ENCODE assay signal across 20 mouse cellular contexts in genomic region chr14:49028991-49029390, GRCm38 (mm10). TPM values are rescaled to one million over a fixed set of nuclear protein-coding genes. Genes with fewer than 3 reads are reported as not detected.
DNase-seq lines count a peak whose midpoint lies in the region; TF ChIP-seq lines count a peak whose summit lies in the region.
"Had no signal": no experiment of that assay in that cellular context is flagged by ENCODE, and none has a peak within 500 bp of the region (broad histone marks: within the 10 kb centered on the region; RNA-seq: fewer than 3 reads in every experiment).

No protein-coding gene starts in this region.

- TF ChIP-seq RAD21 in CH12.LX (IDR thresholded peaks at IDR 0.05; ENCODE audit: low read depth, low read length) (no peak), MEL (IDR thresholded peaks at IDR 0.05; ENCODE audit: low read depth, low read length) (no peak)

- TF ChIP-seq POLR2A in CH12.LX (IDR thresholded peaks at IDR 0.05; ENCODE audit: low read depth, low read length) = no peak
- TF ChIP-seq POLR2A in MEL (IDR thresholded peaks at IDR 0.05; ENCODE audit: control insufficient read depth in 1 of 2, insufficient read depth in 1 of 2, low read depth in 1 of 2, low read length in 2 of 2, poor library complexity in 1 of 2) = no peak

- no peak overlapping the region for H3K4me3 ChIP-seq in CH12.LX (replicated peaks in 1 of 3; ENCODE audit: low read depth in 2 of 3, low read length in 2 of 3, poor library complexity in 1 of 3)
- H3K4me3 ChIP-seq in MEL (ENCODE audit: control insufficient read depth in 1 of 2, insufficient read depth in 1 of 2, low read depth in 2 of 2, low read length in 2 of 2) = no peak overlapping the region
- H3K4me3 ChIP-seq: embryonic facial prominence, embryonic 13.5 days; embryonic facial prominence, embryonic 15.5 days; erythroblast, embryonic 14.5 days; forebrain, embryonic 10.5 days; forebrain, embryonic 12.5 days had no signal

- TF ChIP-seq CTCF in CH12.LX (conservative IDR thresholded peaks at IDR 0.05 in 1 of 2, IDR thresholded peaks at IDR 0.05 in 1 of 2; ENCODE audit: low read depth in 2 of 2, low read length in 2 of 2) = no peak
- TF ChIP-seq CTCF in MEL (IDR thresholded peaks at IDR 0.05 in 2 of 3, conservative IDR thresholded peaks at IDR 0.05 in 1 of 3; ENCODE audit: control insufficient read depth in 1 of 3, insufficient read depth in 1 of 3, low read depth in 2 of 3, low read length in 3 of 3, poor library complexity in 1 of 3, severe bottlenecking in 1 of 3) = no peak

- TF ChIP-seq EP300 in CH12.LX (IDR thresholded peaks at IDR 0.05; ENCODE audit: low read length) (no peak), MEL (IDR thresholded peaks at IDR 0.05; ENCODE audit: low read depth in 1 of 2, low read length in 2 of 2) (no peak)

- no peak overlapping the region for H3K9ac ChIP-seq in CH12.LX (ENCODE audit: insufficient read depth, low read depth)
- no peak overlapping the region for H3K9ac ChIP-seq in MEL (ENCODE audit: control insufficient read depth, low read depth, low read length, poor library complexity, severe bottlenecking)
- H3K9ac ChIP-seq: embryonic facial prominence, embryonic 13.5 days; embryonic facial prominence, embryonic 15.5 days; forebrain, embryonic 12.5 days had no signal

- H3K36me3 ChIP-seq in CH12.LX (replicated peaks in 1 of 2; ENCODE audit: control insufficient read depth in 1 of 2, insufficient read depth in 1 of 2, low read length in 1 of 2) = peaks cover 8 to 28% of the 10 kb centered on the region in 2 experiments
- H3K36me3 ChIP-seq in MEL (ENCODE audit: control insufficient read depth in 1 of 2, insufficient read depth in 2 of 2, low read length in 2 of 2) = peaks cover 2 to 19% of the 10 kb centered on the region in 2 experiments; a peak in 3 of 4 replicates

- H3K27me3 ChIP-seq in CH12.LX (replicated peaks) = no peaks in the 10 kb centered on the region
- H3K27me3 ChIP-seq in MEL (ENCODE audit: control insufficient read depth in 1 of 2, insufficient read depth in 2 of 2, low read length in 2 of 2) = no peaks in the 10 kb centered on the region
- H3K27me3 ChIP-seq: embryonic facial prominence, embryonic 13.5 days; embryonic facial prominence, embryonic 15.5 days; forebrain, embryonic 12.5 days; Patski had no signal

- no peaks in the 10 kb centered on the region for H3K9me3 ChIP-seq in CH12.LX (replicated peaks; ENCODE audit: low read length)
- no peaks in the 10 kb centered on the region for H3K9me3 ChIP-seq in MEL (replicated peaks; ENCODE audit: insufficient read depth, low read length)
- H3K9me3 ChIP-seq: embryonic facial prominence, embryonic 13.5 days; embryonic facial prominence, embryonic 15.5 days; forebrain, embryonic 12.5 days had no signal

- DNase-seq in embryo, embryonic 10.5 days (ENCODE audit: low spot score) = peak; percentile 4
- no peak for DNase-seq in embryo, embryonic 11 days
- DNase-seq in CH12.LX (ENCODE audit: extremely low read depth) (no peak), MEL (ENCODE audit: low read depth, low spot score) (no peak)
- DNase-seq in adrenal gland, postnatal 36 days = no peak
- DNase-seq: adrenal gland, adult 8-10 months; adrenal gland, postnatal 14 days; B cell, adult 2 months; cerebellum, adult 11 months; cerebellum, adult 18-20 months; cerebellum, adult 8-10 months; cerebellum, adult 9-11 months; cerebellum, postnatal 14 days; cerebellum, postnatal 36 days had no signal

- H3K27ac ChIP-seq in CH12.LX (ENCODE audit: insufficient read depth, low read depth) (no peak overlapping the region), MEL (ENCODE audit: control insufficient read depth, low read depth, low read length) (no peak overlapping the region)
- H3K27ac ChIP-seq: embryonic facial prominence, embryonic 13.5 days; embryonic facial prominence, embryonic 15.5 days; forebrain, embryonic 10.5 days; forebrain, embryonic 12.5 days had no signal

- dilution Hi-C loops in CH12.LX (cut with MboI; ENCODE audit: extremely low pct_ligation_motif_present, extremely low pct_unique_long_range_greater_than_20kb, low sequenced_read_pairs) = no loop called here

- no peak overlapping the region for H3K4me2 ChIP-seq in CH12.LX (ENCODE audit: insufficient read depth, low read depth, poor library complexity, severe bottlenecking)
- H3K4me2 ChIP-seq: embryonic facial prominence, embryonic 13.5 days; embryonic facial prominence, embryonic 15.5 days; forebrain, embryonic 12.5 days had no signal

- H3K79me2 ChIP-seq in CH12.LX (replicated peaks; ENCODE audit: control insufficient read depth, extremely low read depth, insufficient read depth, poor library complexity, severe bottlenecking) = no peaks in the 10 kb centered on the region
- no peaks in the 10 kb centered on the region; the same call in 1 of the 2 replicates for H3K79me2 ChIP-seq in MEL (ENCODE audit: control insufficient read depth, insufficient read depth, low read length, poor library complexity)

- in situ Hi-C loops in CH12.LX (cut with MboI; ENCODE audit: low pct_ligation_motif_present, low pct_unique_long_range_greater_than_20kb, low sequenced_read_pairs) = no loop called here

- H3K4me1 ChIP-seq in CH12.LX (ENCODE audit: control insufficient read depth in 1 of 2, insufficient read depth in 2 of 2) (no peaks in the 10 kb centered on the region), MEL (ENCODE audit: control insufficient read depth in 1 of 2, insufficient read depth in 2 of 2, low read length in 2 of 2) (no peaks in the 10 kb centered on the region)
- H3K4me1 ChIP-seq: embryonic facial prominence, embryonic 13.5 days; embryonic facial prominence, embryonic 15.5 days; forebrain, embryonic 10.5 days; forebrain, embryonic 12.5 days had no signal

TF ChIP-seq in CH12.LX, 34 proteins besides CTCF, POLR2A, EP300 and RAD21:
- peak; percentile 79; the same call in 1 of the 2 replicates for TF ChIP-seq MAFK (IDR thresholded peaks at IDR 0.05; ENCODE audit: insufficient replicate concordance, low read length)
- TF ChIP-seq ZNF384 (IDR thresholded peaks at IDR 0.05; ENCODE audit: low read depth, low read length) = no peak

TF ChIP-seq in MEL, 35 proteins besides CTCF, POLR2A, EP300 and RAD21:
- TF ChIP-seq SIN3A (IDR thresholded peaks at IDR 0.05; ENCODE audit: low read length) (no peak), GABPA (IDR thresholded peaks at IDR 0.05; ENCODE audit: low read depth, low read length) (no peak), MAFK (IDR thresholded peaks at IDR 0.05; ENCODE audit: borderline replicate concordance, low read depth, low read length) (peak; percentile 76; the same call in 1 of the 2 replicates), E2F4 (IDR thresholded peaks at IDR 0.05; ENCODE audit: borderline replicate concordance, low read depth, low read length) (no peak), CHD2 (IDR thresholded peaks at IDR 0.05; ENCODE audit: low read length) (no peak), TBP (IDR thresholded peaks at IDR 0.05; ENCODE audit: low read depth, low read length) (no peak), POLR2AphosphoS2 (IDR thresholded peaks at IDR 0.05; ENCODE audit: low read length) (no peak)

RNA-seq across cellular contexts. Expression of gene Ap5m1, which starts 36.9 kb away (rescaled TPM):
- total RNA-seq in CH12.LX (2012; rRNA removed) (12.9 and 13.2 TPM in 2 replicates), CH12.LX (2014; rRNA removed) (29.1 and 30.7 TPM in 2 replicates), MEL (2012; rRNA removed) (15.1 and 15.4 TPM in 2 replicates)
- polyA plus RNA-seq in CH12.LX (2012; ENCODE audit: insufficient read length, low read depth) (11.7 and 12.4 TPM in 2 replicates), MEL (2012; ENCODE audit: insufficient read depth in 1 of 2, insufficient read length in 2 of 2, low read depth in 1 of 2, low replicate concordance in 2 of 2, missing spikeins in 1 of 2) (10 to 100 TPM in 1 of 2 experiments, not detected in 1; 13.7 TPM)
- total RNA-seq in adrenal gland, postnatal 36 days (2021) = 10 to 100 TPM; 18.2 to 24.3 TPM

RNA-seq across cellular contexts. Expression of gene Exoc5, which starts 37.5 kb away (rescaled TPM):
- total RNA-seq in CH12.LX (2012; rRNA removed) = 20.1 and 25.6 TPM in 2 replicates
- total RNA-seq in CH12.LX (2014; rRNA removed) = 65.1 and 88.5 TPM in 2 replicates
- 38.9 and 40.6 TPM in 2 replicates for polyA plus RNA-seq in CH12.LX (2012; ENCODE audit: insufficient read length, low read depth)
- total RNA-seq in MEL (2012; rRNA removed) = 33.3 and 34.9 TPM in 2 replicates
- polyA plus RNA-seq in MEL (2012; ENCODE audit: insufficient read depth in 1 of 2, insufficient read length in 2 of 2, low read depth in 1 of 2, low replicate concordance in 2 of 2, missing spikeins in 1 of 2) = 10 to 100 TPM; 23.0 to 56.4 TPM
- total RNA-seq in adrenal gland, postnatal 36 days (2021) = 10 to 100 TPM; 34.6 to 39.2 TPM
